38 mouse cellular contexts compared by ENCODE assay signal in genomic region chr7:140725558-140725957, GRCm38 (mm10). TPM values are rescaled to one million over a fixed set of nuclear protein-coding genes. Genes with fewer than 3 reads are reported as not detected.
"Had no signal": no experiment of that assay in that cellular context is flagged by ENCODE, and none has a peak within 500 bp of the region (broad histone marks: within the 10 kb centered on the region; RNA-seq: fewer than 3 reads in every experiment).

No protein-coding gene starts in this region.

- DNase-seq: cerebellum, adult 8-10 months; cerebellum, adult 9-10 months; cerebellum, adult 9-11 months; cerebellum, postnatal 10 days; cerebellum, postnatal 14 days; cerebellum, postnatal 25 days; cerebellum, postnatal 36 days; embryo, embryonic 11 days; forebrain, postnatal 0 days; gastrocnemius, adult 2 months; gastrocnemius, postnatal 10 days; gastrocnemius, postnatal 14 days; gastrocnemius, postnatal 25 days; gastrocnemius, postnatal 36 days; heart, adult 18-20 months; heart, adult 2 months had no signal

- H3K4me2 ChIP-seq: embryonic facial prominence, embryonic 12.5 days; embryonic facial prominence, embryonic 13.5 days; embryonic facial prominence, embryonic 15.5 days; forebrain, embryonic 12.5 days; forebrain, embryonic 13.5 days; forebrain, embryonic 15.5 days had no signal

- H3K4me1 ChIP-seq: embryonic facial prominence, embryonic 10.5 days; embryonic facial prominence, embryonic 12.5 days; embryonic facial prominence, embryonic 13.5 days; embryonic facial prominence, embryonic 15.5 days; forebrain, embryonic 10.5 days; forebrain, embryonic 12.5 days; forebrain, embryonic 13.5 days; forebrain, embryonic 15.5 days had no signal

- H3K9ac ChIP-seq: embryonic facial prominence, embryonic 12.5 days; embryonic facial prominence, embryonic 13.5 days; embryonic facial prominence, embryonic 15.5 days; forebrain, embryonic 12.5 days; forebrain, embryonic 13.5 days; forebrain, embryonic 15.5 days; forebrain, postnatal 0 days had no signal

- H3K27me3 ChIP-seq: embryonic facial prominence, embryonic 12.5 days; embryonic facial prominence, embryonic 13.5 days; embryonic facial prominence, embryonic 15.5 days; forebrain, embryonic 12.5 days; forebrain, embryonic 13.5 days; forebrain, embryonic 15.5 days had no signal

- H3K36me3 ChIP-seq: embryonic facial prominence, embryonic 10.5 days; embryonic facial prominence, embryonic 12.5 days; embryonic facial prominence, embryonic 13.5 days; embryonic facial prominence, embryonic 15.5 days; forebrain, embryonic 10.5 days; forebrain, embryonic 12.5 days; forebrain, embryonic 15.5 days had no signal

- H3K9me3 ChIP-seq: embryonic facial prominence, embryonic 12.5 days had no signal

- H3K27ac ChIP-seq: embryonic facial prominence, embryonic 10.5 days; embryonic facial prominence, embryonic 12.5 days; embryonic facial prominence, embryonic 13.5 days; embryonic facial prominence, embryonic 15.5 days; forebrain, embryonic 10.5 days; forebrain, embryonic 12.5 days; forebrain, embryonic 13.5 days; forebrain, embryonic 15.5 days; gastrocnemius, adult 2 months; heart, adult 2 months had no signal

- ATAC-seq: forebrain, embryonic 13.5 days; forebrain, embryonic 14.5 days; forebrain, embryonic 15.5 days; forebrain, embryonic 16.5 days; forebrain, postnatal 0 days had no signal

- H3K4me3 ChIP-seq: embryonic facial prominence, embryonic 10.5 days; embryonic facial prominence, embryonic 12.5 days; embryonic facial prominence, embryonic 13.5 days; embryonic facial prominence, embryonic 15.5 days; erythroblast, embryonic 14.5 days; forebrain, embryonic 10.5 days; forebrain, embryonic 12.5 days; forebrain, embryonic 13.5 days; forebrain, embryonic 15.5 days; gastrocnemius, adult 2 months; heart, adult 2 months had no signal

RNA-seq across cellular contexts. Expression of gene Olfr541, which starts 28.5 kb away (rescaled TPM):
- total RNA-seq: common myeloid progenitor, adult 5-6 weeks; forebrain, postnatal 0 days; gastrocnemius, adult 18-20 months; gastrocnemius, adult 2 months; gastrocnemius, adult 8-10 months; gastrocnemius, postnatal 10 days; gastrocnemius, postnatal 14 days; gastrocnemius, postnatal 25 days; gastrocnemius, postnatal 36 days; gastrocnemius, postnatal 4 days; granulocyte monocyte progenitor cell, adult 5-6 weeks; heart, adult 18-20 months; heart, adult 2 months had no signal
- polyA plus RNA-seq: cortical plate, adult 2 months; embryonic facial prominence, embryonic 10.5 days; embryonic facial prominence, embryonic 11.5 days; embryonic facial prominence, embryonic 12.5 days; embryonic facial prominence, embryonic 14.5 days; embryonic facial prominence, embryonic 15.5 days; erythroblast, embryonic 14.5 days; forebrain, embryonic 10.5 days; forebrain, embryonic 11.5 days; forebrain, embryonic 12.5 days; forebrain, embryonic 13.5 days; forebrain, embryonic 14.5 days; forebrain, embryonic 15.5 days; forebrain, embryonic 16.5 days; forebrain, postnatal 0 days; frontal cortex, adult 2 months; gonadal fat pad, adult 2 months; heart, adult 2 months had no signal

RNA-seq across cellular contexts. Expression of gene Cyp2e1, which starts 38.0 kb away (rescaled TPM):
- total RNA-seq: common myeloid progenitor, adult 5-6 weeks; forebrain, postnatal 0 days; granulocyte monocyte progenitor cell, adult 5-6 weeks had no signal
- polyA plus RNA-seq: embryonic facial prominence, embryonic 10.5 days; embryonic facial prominence, embryonic 11.5 days; embryonic facial prominence, embryonic 12.5 days; embryonic facial prominence, embryonic 13.5 days; embryonic facial prominence, embryonic 14.5 days; embryonic facial prominence, embryonic 15.5 days; erythroblast, embryonic 14.5 days; forebrain, embryonic 10.5 days; forebrain, embryonic 11.5 days; forebrain, embryonic 12.5 days; forebrain, embryonic 13.5 days; forebrain, embryonic 14.5 days; forebrain, embryonic 15.5 days; forebrain, embryonic 16.5 days; forebrain, postnatal 0 days had no signal

RNA-seq across cellular contexts. Expression of gene Olfr45, which starts 43.8 kb away (rescaled TPM):
- total RNA-seq: common myeloid progenitor, adult 5-6 weeks; forebrain, postnatal 0 days; gastrocnemius, adult 18-20 months; gastrocnemius, adult 2 months; gastrocnemius, adult 8-10 months; gastrocnemius, postnatal 10 days; gastrocnemius, postnatal 14 days; gastrocnemius, postnatal 25 days; gastrocnemius, postnatal 36 days; gastrocnemius, postnatal 4 days; granulocyte monocyte progenitor cell, adult 5-6 weeks; heart, adult 18-20 months; heart, adult 2 months had no signal
- polyA plus RNA-seq: cortical plate, adult 2 months; embryonic facial prominence, embryonic 10.5 days; embryonic facial prominence, embryonic 11.5 days; embryonic facial prominence, embryonic 12.5 days; embryonic facial prominence, embryonic 13.5 days; embryonic facial prominence, embryonic 14.5 days; embryonic facial prominence, embryonic 15.5 days; erythroblast, embryonic 14.5 days; forebrain, embryonic 10.5 days; forebrain, embryonic 11.5 days; forebrain, embryonic 12.5 days; forebrain, embryonic 13.5 days; forebrain, embryonic 14.5 days; forebrain, embryonic 15.5 days; forebrain, embryonic 16.5 days; forebrain, postnatal 0 days; frontal cortex, adult 2 months; gonadal fat pad, adult 2 months; heart, adult 2 months had no signal
